Mouse (Mus musculus) lung, embryonic 14.5 days (tissue): Measurements from ENCODE around the gene Fam241b. TPM values are rescaled to one million over a fixed set of nuclear protein-coding genes. Genes with fewer than 3 reads are reported as not detected.
"Not testable (repeated sequence)": the region's sequence is repeated elsewhere in the genome, so short reads cannot be mapped to it uniquely, and the experiment has no call there.

Experiments used
- ATAC-seq: fragments of 200-750 bp; cut with Nextera tagmentation; 2 replicates; pipeline ENCODE4 v1.8.0; 2017; ENCODE audit warnings: mild to moderate bottlenecking, moderate TSS enrichment, moderate library complexity; ENCODE audit not compliant: insufficient read depth
- DNase-seq: peaks from one replicate; pipeline ENCODE4 v3.0.0-alpha.2; 2015
- H3K27ac ChIP-seq: fragments of 300-500 bp; sonication (generic); 2 replicates; pipeline ENCODE4 v1.5.1; 2014; ENCODE audit warnings: low read depth, mild to moderate bottlenecking, moderate library complexity
- H3K27me3 ChIP-seq: fragments of 300-500 bp; sonication (generic); 2 replicates; pipeline ENCODE4 v1.6.1; 2014; ENCODE audit warnings: low read length, control low read depth; ENCODE audit not compliant: insufficient read depth
- H3K36me3 ChIP-seq: fragments of 300-500 bp; sonication (generic); 2 replicates; pipeline ENCODE4 v1.6.1; 2014; ENCODE audit warnings: control low read depth; ENCODE audit not compliant: insufficient read depth
- H3K4me1 ChIP-seq: fragments of 300-500 bp; sonication (generic); 2 replicates; pipeline ENCODE4 v1.6.1; 2014; ENCODE audit warnings: antibody characterized with exemption, control low read depth; ENCODE audit not compliant: insufficient read depth
- H3K4me2 ChIP-seq: fragments of 300-500 bp; sonication (generic); 2 replicates; pipeline ENCODE4 v1.6.1; 2014; ENCODE audit warnings: mild to moderate bottlenecking
- H3K4me3 ChIP-seq: fragments of 300-500 bp; sonication (generic); 2 replicates; pipeline ENCODE4 v1.5.1; 2014; ENCODE audit warnings: low read depth, low read length
- H3K9ac ChIP-seq: fragments of 300-500 bp; sonication (generic); 2 replicates; pipeline ENCODE4 v1.6.1; 2014
- H3K9me3 ChIP-seq: fragments of 300-500 bp; sonication (generic); 2 replicates; pipeline ENCODE4 v1.6.1; 2016; ENCODE audit warnings: low read depth, low read length, control low read depth
- CTCF ChIP-seq: IDR thresholded peaks from 2 replicates; pipeline ENCODE4 v1.5.1; 2016; ENCODE audit warnings: antibody characterized with exemption, low read depth
- WGBS: fragments of 180-500 bp; shearing (Covaris S2); extraction: QIAGEN DNeasy Blood & Tissue Kit; methylation state at CpG from one replicate; pipeline ENCODE4 v1.1.7; 2014; 5-methylcytosine and 5-hydroxymethylcytosine counted together
- polyA plus RNA-seq: library from polyadenylated mRNA; unstranded; fragments of >200 nt; fragmentation: Nextera tagmentation; extraction: Ambion mirVana; gene quantifications from 2 replicates; pipeline ENCODE4 v1.2.1, GENCODE M21; 2014

The Fam241b gene
- polyA plus RNA-seq, 1 experiment from 2014 or later = 2.4 TPM

GRCm38 (mm10) chr10:62089071-62089470 lies 54.6 kb downstream of the Fam241b start:
- ATAC-seq (no peak), DNase-seq (no peak)
- Histone ChIP-seq H3K4me2 (no peak overlapping the region), H3K36me3 (no peaks in the 10 kb centered on the region), H3K4me1 (no peaks in the 10 kb centered on the region), H3K27ac (no peak overlapping the region), H3K27me3 (no peaks in the 10 kb centered on the region), H3K9ac (no peak overlapping the region), H3K9me3 (no peaks in the 10 kb centered on the region), H3K4me3 (no peak overlapping the region)
- 58% methylated on average over 7 of the region's 7 CpGs for WGBS
- TF ChIP-seq CTCF = no peak

- WGBS = 67% methylated on average over 5 of the region's 5 CpGs
- TF ChIP-seq CTCF = no peak
- H3K4me3 ChIP-seq = no peak overlapping the region
- no peaks in the 10 kb centered on the region for H3K27me3 ChIP-seq
- no peak overlapping the region for H3K4me2 ChIP-seq
- DNase-seq (no peak), ATAC-seq (no peak)
- no peak overlapping the region for H3K9ac ChIP-seq
- H3K36me3 ChIP-seq = no peaks in the 10 kb centered on the region
- H3K4me1 ChIP-seq = no peaks in the 10 kb centered on the region
- H3K9me3 ChIP-seq = no peaks in the 10 kb centered on the region
- H3K27ac ChIP-seq = no peak overlapping the region
Observed at GRCm38 (mm10) chr10:62088411-62088810, 55.3 kb downstream of the Fam241b start.

- DNase-seq (no peak), ATAC-seq (no peak)
- H3K9me3 ChIP-seq = no peaks in the 10 kb centered on the region
- TF ChIP-seq CTCF = no peak
- no peak overlapping the region for H3K27ac ChIP-seq
- no peak overlapping the region for H3K4me2 ChIP-seq
- H3K27me3 ChIP-seq = no peaks in the 10 kb centered on the region
- WGBS = 84% methylated on average over 5 of the region's 5 CpGs
- H3K4me1 ChIP-seq = no peaks in the 10 kb centered on the region
- no peak overlapping the region for H3K9ac ChIP-seq
- no peaks in the 10 kb centered on the region for H3K36me3 ChIP-seq
- no peak overlapping the region for H3K4me3 ChIP-seq
Observed at GRCm38 (mm10) chr10:62086826-62087225, 56.9 kb downstream of the Fam241b start.

GRCm38 (mm10) chr10:62086044-62086443 lies 57.7 kb downstream of the Fam241b start:
- Histone ChIP-seq H3K4me1 (no peaks in the 10 kb centered on the region), H3K4me2 (no peak overlapping the region), H3K27me3 (no peaks in the 10 kb centered on the region), H3K9me3 (no peaks in the 10 kb centered on the region), H3K9ac (no peak overlapping the region), H3K27ac (no peak overlapping the region), H3K36me3 (no peaks in the 10 kb centered on the region), H3K4me3 (no peak overlapping the region)
- WGBS = 38% methylated on average over 2 of the region's 2 CpGs
- no peak for DNase-seq
- TF ChIP-seq CTCF = no peak
- no peak for ATAC-seq

GRCm38 (mm10) chr10:62076248-62077134 lies 67.2 kb downstream of the Fam241b start:
- Histone ChIP-seq H3K27me3 (no peaks in the 10 kb centered on the region), H3K4me2 (no peak overlapping the region), H3K9me3 (peaks cover 16% of the 10 kb centered on the region; the same call in 1 of the 2 replicates), H3K4me3 (no peak overlapping the region), H3K9ac (no peak overlapping the region), H3K36me3 (no peaks in the 10 kb centered on the region), H3K27ac (no peak overlapping the region), H3K4me1 (no peaks in the 10 kb centered on the region)
- no peak for TF ChIP-seq CTCF
- 25% methylated on average over 11 of the region's 11 CpGs for WGBS
- ATAC-seq (peak; percentile 94), DNase-seq (peak; percentile 95)

GRCm38 (mm10) chr10:62071346-62071745 lies 72.4 kb downstream of the Fam241b start:
- not testable (repeated sequence) for H3K4me3 ChIP-seq, H3K36me3 ChIP-seq, H3K4me1 ChIP-seq, DNase-seq, H3K27ac ChIP-seq, ATAC-seq, H3K9ac ChIP-seq, H3K4me2 ChIP-seq, H3K9me3 ChIP-seq, H3K27me3 ChIP-seq
- 82% methylated on average over 11 of the region's 14 CpGs for WGBS

- H3K4me3 ChIP-seq = no peak overlapping the region
- H3K36me3 ChIP-seq = no peaks in the 10 kb centered on the region
- ATAC-seq = no peak
- H3K4me2 ChIP-seq = no peak overlapping the region
- H3K27me3 ChIP-seq = no peaks in the 10 kb centered on the region
- no peaks in the 10 kb centered on the region for H3K9me3 ChIP-seq
- H3K4me1 ChIP-seq = no peaks in the 10 kb centered on the region
- no peak for TF ChIP-seq CTCF
- no peak overlapping the region for H3K9ac ChIP-seq
- 90% methylated on average over 8 of the region's 8 CpGs for WGBS
- no peak overlapping the region for H3K27ac ChIP-seq
- no peak for DNase-seq
Observed at GRCm38 (mm10) chr10:62070636-62071035, 73.1 kb downstream of the Fam241b start.
